Mouse (Mus musculus) megakaryocyte progenitor cell, adult 5-6 weeks (primary cell): ENCODE measurements at regions not wholly inside any gene's neighbourhood (a gene's known extent, or its start where the extent isn't known, plus 50 kb on each side); places are given as distances from the start of the nearest gene placed in this dataset.

Experiments used
- ATAC-seq: replicated peaks from 2 replicates; pipeline ENCODE4 v1.8.0; 2016; ENCODE audit warnings: mild to moderate bottlenecking, moderate TSS enrichment, inconsistent platforms; ENCODE audit not compliant: poor library complexity

DNA sequence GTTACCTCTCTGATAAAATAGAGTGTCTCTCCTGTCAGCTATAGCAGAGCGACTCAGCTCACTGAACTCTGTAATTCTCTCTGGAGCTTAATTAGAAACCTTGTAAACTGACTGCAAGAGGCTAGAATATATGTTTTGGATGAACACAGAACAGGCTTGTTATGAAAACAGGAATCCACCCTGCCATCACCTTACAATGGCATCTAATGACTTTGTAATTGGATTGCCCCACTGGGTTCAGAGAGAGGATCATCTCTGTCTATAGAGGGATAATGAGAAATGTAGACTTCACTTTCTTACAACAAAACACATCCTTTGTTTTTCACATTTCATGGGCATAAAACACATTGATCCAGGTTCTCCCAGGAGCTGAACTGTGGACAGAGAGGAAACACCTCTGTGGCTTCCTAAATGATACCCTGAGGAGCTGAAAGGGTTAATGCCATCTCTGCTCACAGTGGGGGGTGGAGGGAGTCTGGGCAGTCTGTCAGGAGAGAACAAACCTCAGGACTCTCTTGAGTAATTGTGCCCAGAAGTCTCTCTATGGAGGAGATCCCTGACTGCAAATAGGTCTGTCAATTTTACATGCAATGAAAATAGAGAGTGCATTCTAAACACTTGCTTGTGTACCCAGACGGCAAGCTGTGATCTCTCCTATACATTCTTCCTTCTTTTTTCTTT is 571.9 kb downstream of the Ttll7 start:
- no peak for ATAC-seq

DNA sequence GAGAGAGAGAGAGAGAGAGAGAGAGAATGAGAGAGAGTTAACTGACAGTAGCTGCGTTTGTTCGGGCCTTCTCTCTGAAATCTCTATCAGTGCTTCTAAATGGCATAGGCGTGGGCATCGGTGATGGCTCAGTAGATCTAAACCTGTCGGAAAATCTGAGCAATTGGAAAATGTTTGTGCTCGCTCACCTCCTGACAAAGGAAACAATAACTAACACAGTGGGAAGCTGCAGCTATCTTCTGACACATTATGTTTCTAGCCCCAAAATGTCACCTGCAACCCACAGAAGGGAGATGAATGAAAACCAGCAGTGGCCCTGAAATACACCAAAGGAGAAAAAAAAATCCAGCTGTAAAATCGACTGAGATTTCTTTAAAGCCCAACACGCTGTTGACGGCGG is 576.7 kb downstream of the Ttll7 start:
- no peak for ATAC-seq

DNA sequence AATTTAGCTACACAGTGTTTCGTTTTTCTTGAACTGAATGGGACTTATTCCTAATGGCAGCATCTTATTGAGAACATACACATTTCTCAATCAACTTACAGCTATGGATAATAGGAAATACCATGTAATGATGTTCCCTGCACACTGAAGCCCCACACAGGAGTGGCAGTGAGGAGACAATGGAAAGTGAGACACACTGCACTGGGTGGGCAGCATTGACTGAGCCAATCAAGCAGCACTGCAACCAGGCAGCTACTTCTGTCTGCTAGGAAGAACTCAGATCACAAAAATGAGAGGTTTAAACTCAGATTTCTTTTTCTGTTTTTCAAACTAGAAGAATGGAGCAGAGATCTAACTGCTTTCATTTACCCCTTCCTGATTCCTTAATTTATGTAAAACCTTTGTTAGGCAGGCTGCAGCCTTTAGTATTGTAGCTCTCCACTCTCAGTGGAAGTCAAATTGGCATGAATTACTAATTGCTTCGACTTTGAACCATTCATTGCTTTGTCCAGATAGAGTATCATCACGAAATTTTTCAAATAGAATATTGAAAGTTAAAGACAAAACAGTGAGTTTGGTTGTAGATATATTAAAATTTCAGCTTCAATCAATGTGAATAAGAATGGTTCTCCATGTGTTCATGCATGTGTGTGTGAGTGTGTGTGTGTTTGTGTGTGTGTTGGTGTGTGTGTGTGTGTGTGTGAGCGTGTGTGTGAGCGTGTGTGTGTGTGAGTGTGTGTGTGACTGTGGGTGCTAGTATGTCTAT is 590.9 kb downstream of the Ttll7 start:
- no peak for ATAC-seq

DNA sequence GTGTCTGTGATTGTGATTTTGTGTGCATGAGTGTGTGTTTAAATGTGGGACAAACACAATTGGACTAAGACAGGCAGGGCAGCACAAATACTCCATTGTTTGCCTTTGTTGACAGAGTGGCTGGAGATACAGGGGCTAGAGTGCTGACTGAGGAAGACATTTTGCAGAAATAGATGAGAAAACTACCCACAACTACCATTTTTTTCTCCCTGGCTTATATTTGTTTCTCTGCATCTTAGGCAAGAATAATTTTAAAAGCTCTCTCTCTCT is 591.5 kb downstream of the Ttll7 start:
- no peak for ATAC-seq

DNA sequence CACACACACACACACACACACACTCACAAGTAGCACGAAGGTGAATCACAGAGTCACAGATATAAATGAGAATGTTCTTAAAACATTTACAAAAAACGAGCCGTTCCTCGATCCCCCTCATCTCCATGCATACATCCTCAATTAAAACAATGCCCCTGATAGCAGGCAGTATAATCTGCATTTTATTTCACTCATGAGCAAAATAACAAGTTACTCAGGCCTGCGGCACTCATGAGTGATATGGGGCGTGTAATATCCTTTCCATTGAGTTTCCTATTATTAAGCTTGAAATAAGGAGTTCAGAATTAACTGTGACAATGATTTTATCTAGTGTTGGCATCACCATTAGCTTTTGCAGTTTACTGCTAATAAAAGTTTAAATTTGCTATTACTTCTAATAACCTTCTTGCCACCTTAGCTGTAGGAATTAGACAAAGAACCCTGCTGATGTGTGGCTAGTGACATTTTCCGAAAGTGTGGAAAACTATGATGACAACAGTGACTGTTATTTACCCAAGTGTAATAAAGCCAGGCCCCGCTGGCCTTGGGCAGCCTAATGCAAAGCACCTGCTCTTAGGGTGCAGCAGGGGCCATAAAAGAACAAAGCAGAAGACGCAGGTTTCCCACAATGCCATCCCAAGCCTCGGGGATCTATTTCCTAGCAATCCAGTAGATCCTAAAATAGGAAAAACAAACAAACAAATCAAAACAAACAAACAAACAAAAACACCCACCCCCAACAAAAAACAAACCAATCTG is 592.0 kb downstream of the Ttll7 start:
- no peak for ATAC-seq

DNA sequence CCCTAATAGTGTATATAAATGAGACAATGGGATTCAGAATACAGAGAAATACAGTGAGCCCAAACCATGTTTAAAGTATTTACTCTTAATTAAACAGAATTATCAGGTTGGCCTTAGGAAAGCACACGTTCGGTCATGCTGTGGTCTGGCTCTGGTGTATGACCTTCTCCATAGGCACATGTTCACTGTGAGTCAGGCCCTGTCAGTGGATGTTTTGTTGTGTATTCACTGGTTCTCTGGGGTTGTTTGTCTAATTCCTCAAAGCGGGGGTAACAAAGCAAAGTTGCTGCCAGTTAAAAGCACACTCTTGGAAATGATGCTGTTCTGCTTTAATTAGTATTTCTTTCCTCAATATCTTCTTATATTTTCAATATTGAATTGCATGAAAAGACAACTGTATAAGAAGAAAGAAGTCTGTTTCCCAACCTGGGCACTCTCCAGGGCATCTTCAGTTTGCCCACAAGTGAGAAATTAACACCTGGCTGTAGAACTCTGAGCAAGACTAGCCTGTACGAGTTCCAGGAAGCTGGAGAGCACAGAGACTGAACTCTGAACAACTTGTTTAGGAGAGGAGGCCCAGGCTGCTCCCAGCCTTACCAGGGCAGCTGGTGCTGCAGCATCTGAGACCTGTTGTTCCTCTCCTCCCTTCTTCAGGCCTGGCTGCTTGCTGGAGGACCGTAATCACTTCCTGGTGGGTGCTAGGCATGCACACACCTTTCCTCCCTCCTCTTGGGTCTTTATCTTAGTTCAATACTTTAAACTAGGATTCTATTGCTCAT is 593.1 kb downstream of the Ttll7 start:
- no peak for ATAC-seq

DNA sequence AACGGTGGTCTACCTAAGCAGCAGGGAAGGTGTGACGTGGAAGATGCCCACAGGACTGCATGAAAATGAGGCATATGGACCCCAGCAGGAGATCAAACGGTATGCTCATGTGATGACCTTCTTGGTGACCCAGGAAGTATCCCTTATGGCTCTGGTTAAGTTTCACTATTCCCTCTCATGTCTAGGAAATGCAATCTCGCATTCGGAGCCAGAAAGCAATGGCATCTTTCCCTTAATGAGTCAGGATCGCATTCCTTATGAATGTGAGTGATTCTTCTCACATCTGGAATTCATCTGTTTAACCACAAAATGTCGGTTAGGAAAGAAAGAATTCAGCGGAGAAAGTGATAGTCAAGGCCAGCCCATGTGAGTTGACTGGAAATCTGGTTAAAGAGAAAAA is 593.7 kb downstream of the Ttll7 start:
- no peak for ATAC-seq

DNA sequence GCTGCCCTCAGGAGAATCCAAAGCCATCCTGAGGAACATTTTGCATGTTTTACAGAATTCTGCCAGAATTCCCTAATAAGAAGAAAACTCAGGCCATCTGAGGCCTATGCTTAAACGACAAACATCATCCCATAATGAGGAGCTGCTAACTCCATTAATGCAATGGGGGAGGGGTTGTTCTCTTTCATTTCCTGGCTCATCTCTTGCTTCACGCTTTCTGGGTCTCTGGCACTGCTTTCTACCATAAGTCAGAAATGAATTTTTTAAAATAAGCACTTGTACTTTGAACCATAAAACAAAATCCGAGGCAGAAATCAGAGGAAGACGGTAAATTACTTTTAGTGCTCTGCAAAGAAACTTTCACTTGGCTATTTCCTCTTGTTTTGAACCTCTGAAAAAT is 600.0 kb downstream of the Ttll7 start:
- ATAC-seq, result no peak

DNA sequence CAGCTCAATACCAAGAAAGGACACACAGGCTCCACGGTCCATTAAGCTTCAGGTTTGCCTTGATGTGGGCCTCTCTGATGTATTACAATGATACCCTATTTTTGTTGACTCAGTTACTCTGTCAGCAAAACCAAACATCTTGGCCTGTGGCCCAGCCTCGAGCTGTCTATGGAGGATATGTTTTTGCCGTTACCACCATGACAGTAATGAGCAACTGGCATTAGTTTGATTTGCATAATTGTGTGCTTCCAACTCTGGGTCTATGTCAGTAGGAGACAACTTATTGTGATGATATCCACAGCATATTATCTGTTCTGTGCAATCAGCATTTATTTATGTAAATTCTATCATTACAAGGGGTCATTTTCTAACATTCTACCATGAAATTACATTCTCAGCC is 603.2 kb downstream of the Ttll7 start:
- ATAC-seq, result no peak

DNA sequence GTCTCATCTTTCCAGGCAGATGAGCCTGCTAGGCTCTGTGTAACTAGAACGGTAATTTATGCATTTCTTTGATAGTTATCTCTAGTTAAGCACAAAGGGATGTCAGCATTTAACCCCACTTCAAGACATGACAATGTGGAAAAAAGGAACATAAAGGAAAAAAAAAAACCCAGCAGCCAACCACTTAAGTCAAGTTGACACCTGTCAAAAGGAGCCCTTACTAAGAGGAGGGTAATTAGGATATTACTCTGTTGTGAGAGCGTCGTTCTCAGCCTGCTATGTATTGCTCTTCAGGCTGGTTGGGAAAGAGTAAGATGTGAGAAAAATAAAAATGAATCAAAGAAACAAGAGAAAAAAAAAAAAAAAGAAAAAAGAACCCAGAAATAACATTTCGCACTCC is 604.1 kb downstream of the Ttll7 start:
- no peak for ATAC-seq

DNA sequence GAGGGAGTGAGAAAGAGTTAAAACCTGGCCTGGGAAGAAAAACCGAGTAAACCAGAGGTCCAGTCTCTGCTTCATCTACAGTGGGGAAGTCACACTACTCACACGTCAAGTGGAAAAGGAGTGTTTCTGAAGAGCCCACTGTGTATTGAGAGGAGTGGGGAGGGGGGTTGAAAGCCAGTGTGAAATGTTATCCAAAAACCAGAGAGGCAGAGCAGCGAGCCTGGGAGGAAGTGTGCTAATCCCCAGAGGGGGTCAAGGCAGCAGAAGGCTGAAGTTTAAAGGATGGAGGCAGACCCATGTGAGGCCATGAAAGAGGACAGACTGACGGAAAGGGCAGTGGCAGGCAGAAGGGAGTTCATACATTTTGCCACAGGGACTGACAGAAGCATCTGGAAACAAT is 605.9 kb downstream of the Ttll7 start:
- no peak for ATAC-seq

DNA sequence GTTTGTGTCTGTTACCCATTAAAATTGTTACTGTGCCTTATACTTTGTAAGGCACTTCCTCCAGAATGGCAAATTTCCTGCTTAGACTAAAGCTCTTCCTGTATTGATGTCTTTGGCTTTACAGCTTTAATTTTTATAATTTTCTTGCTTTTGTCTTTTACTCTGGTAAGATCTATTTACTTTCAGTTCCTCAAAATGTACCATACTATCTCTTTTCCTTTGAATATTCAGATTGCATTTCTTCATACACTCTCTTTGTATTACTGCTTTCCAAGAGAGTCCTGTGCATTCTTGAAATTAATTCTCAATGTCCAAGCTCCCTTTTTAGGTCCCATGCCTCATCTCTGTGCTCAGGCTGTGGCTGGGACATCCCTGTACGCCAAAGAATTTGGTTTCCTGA is 627.7 kb downstream of the Ttll7 start:
- no peak for ATAC-seq
